Mouse (Mus musculus) megakaryocyte, embryonic 14.5 days (primary cell): ENCODE results near the gene Ttc9c.

Source experiments
- FLI1 ChIP-seq: IDR thresholded peaks from 2 replicates; pipeline ENCODE4 v1.6.1; 2012; ENCODE audit warnings: low read length, inconsistent platforms, mixed read lengths
- GATA1 ChIP-seq: IDR thresholded peaks from 3 replicates; pipeline ENCODE4 v1.6.1; 2012; ENCODE audit warnings: mixed read lengths, low read length, inconsistent platforms, borderline replicate concordance

GRCm38 (mm10) chr19:8763276-8763675, 55.9 kb downstream of the Ttc9c start:
- TF ChIP-seq GATA1 (no peak), FLI1 (no peak)
